Mouse (Mus musculus) right cerebral cortex, postnatal 10 days (tissue): Measurements from ENCODE around the gene Ccdc50.
A peak's percentile ranks its signal among the peaks of the same experiment; 100 is the strongest.

Experiments
- DNase-seq, 2 experiments: peaks; one replicate each; pipeline ENCODE4 v3.0.0; 2021; ENCODE audit warnings: low spot score in 2 of 2

Gene Ccdc50

GRCm38 (mm10) chr16:27395251-27396037 lies 6.8 kb downstream of the Ccdc50 start:
- DNase-seq: no peak

- no peak for DNase-seq
These were observed 8.3 kb downstream of the Ccdc50 start for GRCm38 (mm10) chr16:27396951-27397350.

GRCm38 (mm10) chr16:27399026-27399718 lies 10.5 kb downstream of the Ccdc50 start:
- no peak for DNase-seq

DNA sequence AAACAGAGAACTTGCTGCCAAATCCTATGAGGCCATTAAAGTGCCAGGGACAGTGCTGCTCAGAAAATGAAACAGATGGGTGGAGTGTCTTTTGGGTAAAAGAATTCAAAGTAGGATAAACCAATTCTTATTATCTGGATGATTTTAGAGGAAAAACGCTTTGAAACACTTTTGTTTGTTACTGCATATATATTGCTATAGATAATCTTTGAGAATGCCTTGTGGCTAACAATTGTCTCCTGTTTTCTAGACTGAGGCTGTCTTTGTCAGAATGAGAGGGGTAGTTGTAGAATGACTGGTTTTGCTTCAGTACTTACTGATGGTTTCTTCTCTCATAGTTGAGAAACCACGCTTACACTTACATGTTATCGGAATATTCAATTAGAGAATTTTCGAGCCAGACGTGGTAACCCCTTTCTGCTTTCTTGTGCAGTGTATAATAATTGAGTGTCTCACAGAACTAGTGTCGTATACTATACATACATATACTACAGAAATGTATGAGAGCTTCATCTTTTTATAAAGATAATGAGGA lies 11.1 kb downstream of the Ccdc50 start:
- DNase-seq: no peak

GRCm38 (mm10) chr16:27401579-27401978 lies 12.9 kb downstream of the Ccdc50 start:
- no peak for DNase-seq

GRCm38 (mm10) chr16:27404107-27404506 lies 15.4 kb downstream of the Ccdc50 start:
- DNase-seq: no peak

DNA sequence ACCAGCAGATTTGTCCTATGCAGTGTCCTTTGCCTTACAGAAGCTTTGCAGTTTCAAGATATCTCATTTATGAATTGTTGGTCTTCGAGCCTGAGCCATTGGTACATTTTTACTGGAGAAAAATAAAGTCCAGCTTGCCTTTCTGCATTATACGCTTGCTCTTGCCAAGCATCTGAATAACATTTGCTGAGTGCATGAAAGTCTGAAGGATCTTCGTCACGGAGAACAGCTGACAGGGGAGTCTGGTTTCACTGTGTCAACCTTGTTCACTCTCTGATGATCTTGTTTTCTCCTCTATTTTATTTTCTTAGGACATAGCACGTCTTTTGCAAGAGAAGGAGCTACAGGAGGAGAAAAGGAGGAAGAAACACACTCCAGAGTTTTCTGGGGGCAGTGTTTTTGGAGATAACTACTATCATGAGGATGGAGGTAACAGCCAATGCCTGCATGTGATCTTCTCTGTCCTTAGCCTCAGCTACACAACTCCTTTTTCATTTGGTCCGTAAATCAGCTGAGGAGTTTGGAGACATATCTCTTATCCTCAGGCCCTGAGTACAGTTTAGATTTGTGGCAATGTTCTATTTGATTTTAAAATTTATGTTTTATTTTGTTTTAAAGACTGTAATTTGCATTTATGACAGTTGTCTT lies 28.4 kb downstream of the Ccdc50 start:
- DNase-seq: no peak

DNA sequence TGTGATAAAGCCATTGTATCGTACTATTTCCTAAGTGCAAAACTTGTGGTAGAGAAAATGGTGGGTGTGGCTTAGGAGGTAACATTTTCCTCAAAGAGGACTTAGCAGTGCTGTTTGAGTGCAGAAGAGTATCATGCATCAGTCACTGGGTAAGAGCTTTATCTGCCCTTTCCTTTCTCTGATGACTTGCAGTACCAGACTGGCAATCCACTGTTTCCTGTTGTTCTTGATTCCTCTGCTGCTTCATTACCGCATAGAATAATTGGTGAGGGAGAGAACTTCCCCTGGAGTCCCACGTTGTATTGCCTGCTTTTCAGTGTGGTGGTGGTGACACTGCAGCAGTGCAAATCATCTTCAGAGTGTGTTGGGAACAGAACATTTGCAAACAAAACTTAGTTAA lies 29.0 kb downstream of the Ccdc50 start:
- no peak for DNase-seq

- DNase-seq: peak in 1 of 2 experiments; percentile 42
These were observed 32.3 kb downstream of the Ccdc50 start for GRCm38 (mm10) chr16:27420982-27421381.

GRCm38 (mm10) chr16:27435034-27435433 lies 46.4 kb downstream of the Ccdc50 start:
- DNase-seq: no peak

GRCm38 (mm10) chr16:27443941-27444340 lies 55.3 kb downstream of the Ccdc50 start:
- DNase-seq: no peak

- no peak for DNase-seq
These were observed 60.7 kb downstream of the Ccdc50 start for GRCm38 (mm10) chr16:27449360-27449759.

DNA sequence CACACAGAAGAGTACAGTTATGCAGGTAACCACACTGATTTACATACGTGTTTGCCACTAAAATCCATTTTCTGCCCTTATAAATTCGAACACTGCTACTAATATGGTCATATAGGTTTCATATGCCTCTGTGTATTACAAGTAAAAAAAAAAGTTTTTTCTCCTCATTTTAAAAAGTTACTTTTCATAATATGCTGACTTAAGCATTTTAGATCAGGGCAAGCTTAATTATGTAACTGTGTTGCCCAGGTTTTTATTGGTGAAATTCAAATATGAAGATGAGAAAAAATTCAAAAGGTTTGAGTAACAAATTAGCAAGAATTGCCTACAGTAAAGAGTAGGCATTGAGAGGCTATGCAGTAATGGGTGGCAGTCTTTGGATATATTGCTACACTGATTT lies 62.0 kb downstream of the Ccdc50 start:
- DNase-seq: no peak

DNA sequence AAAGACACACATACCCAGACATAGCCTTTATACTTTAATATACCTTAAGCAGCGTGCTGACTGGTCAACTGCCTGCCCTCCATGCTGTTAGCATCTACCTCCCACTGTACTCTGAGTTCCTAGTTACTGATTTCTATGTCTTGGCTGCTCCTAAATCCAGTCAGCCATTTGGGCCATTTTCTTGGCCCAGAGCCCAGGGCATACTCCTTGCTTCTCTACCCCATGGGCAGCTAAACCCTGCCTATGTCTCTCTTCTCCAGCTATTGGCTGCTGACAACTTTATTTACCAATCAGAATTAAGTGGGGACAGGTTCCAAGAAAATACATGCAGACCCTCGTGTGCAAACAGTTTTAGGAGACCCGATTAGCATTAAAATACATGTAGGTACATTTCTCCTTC lies 64.7 kb downstream of the Ccdc50 start:
- no peak for DNase-seq

DNA sequence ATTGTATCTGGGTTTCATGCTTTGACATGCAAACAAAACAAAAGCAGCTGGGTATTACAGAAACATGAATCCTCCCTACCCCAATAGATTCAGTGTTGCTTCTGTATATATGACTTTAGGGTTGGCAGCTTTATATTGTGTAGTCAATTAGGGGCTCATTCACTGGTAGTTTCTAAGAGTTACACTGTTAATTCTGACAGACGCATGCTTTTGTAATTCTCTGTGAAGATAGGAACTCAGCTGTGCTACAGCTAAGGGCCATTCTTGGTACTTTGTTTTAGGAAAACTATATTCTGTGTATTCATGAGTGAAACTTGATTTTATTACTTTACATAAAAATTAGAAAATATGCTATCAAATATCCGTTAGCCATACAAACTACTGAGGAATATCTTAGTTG lies 65.2 kb downstream of the Ccdc50 start:
- DNase-seq: no peak

DNA sequence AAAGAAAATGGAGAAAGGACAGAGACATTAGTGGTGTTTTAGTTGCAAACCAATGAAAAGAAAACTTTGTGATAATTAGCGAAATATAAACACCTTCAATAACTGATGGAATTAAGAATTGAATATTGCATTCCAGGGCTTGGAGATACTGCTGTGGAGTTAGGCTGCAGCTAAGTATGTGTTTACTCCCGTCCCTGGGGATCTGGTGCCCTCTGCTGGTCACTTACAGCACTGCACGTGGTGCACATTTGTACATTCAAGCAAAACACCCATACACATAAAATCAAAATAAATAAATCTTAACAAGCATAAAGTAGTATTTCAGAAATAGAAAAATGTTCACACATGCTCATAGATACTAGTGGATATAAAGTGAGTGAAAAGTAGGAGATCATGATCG lies 68.6 kb downstream of the Ccdc50 start:
- peak; percentile 74 to 90 for DNase-seq

- DNase-seq: peak in 1 of 2 experiments; percentile 59
These were observed 80.1 kb downstream of the Ccdc50 start for GRCm38 (mm10) chr16:27468731-27469130.

DNA sequence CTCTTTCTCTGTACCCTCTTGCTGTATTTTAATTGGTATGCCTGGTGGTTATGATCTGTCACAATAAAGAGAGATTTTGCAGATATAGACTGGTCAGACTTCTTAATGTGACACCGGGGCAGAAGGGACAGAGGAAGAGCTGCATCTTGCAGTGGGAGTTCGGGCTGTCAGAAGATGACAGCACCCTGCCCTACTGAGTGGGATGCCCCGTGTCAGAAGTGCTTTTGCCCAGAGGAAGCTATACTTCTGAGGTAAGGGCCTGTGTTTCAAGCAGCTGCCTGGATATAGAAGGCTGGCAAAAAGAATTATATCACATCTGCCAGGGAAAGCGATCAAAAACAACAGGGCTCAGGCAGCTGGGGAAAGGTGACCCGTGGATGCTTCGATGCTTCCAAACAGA lies 82.7 kb downstream of the Ccdc50 start:
- no peak for DNase-seq

DNA sequence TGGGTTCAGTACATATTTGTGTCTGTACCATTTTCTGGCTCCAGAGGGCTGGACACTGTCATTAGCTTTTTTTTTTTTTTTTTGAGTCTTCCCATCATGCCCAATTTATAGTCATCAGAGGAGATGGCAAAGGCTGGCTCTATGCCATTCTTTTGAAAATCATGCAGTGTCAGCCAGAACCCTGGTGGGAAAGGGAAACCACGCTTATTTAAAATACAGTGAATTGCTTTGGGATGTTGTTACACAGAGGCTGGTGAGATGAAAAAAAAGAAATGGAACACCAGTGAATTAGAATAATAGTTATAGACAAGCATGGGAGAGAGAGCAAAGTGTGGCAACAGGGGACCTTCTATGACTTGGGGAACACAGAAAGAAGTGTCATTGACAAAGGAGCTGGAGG lies 95.2 kb downstream of the Ccdc50 start:
- no peak for DNase-seq
